Mouse (Mus musculus): ENCODE data around the gene Ralgapa2. TPM values are rescaled to one million over a fixed set of nuclear protein-coding genes. Genes with fewer than 3 reads are reported as not detected.

Ralgapa2 gene
- polyA plus RNA-seq, 1 experiment from 2014 or later: 3.3 TPM

DNA sequence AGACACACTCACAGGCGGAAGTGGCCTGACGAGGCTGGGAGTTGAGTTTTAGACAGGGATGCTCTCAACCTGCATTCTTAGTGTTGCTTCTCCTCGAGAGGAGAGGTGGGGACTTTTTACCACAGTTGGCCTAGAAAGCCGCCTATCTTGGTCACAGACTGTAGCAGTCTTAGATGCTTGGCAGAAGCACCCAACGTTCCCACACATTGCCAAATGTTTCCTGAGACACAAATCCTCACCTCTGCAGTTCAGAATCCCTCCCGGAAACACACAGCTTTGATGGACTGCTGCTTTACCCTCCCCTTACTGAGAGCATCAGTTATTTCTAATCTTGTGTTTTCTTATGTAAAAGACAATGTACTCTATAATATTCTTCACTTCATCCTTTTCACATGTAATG is 155.6 kb downstream of the Ralgapa2 start:
- H3K9me3 ChIP-seq (replicated peaks): no peaks in the 10 kb centered on the region
- H3K4me1 ChIP-seq (replicated peaks): no peaks in the 10 kb centered on the region
- no peak overlapping the region for H3K27ac ChIP-seq
- H3K36me3 ChIP-seq: peaks cover 4% of the 10 kb centered on the region; the same call in 1 of the 2 replicates
- H3K27me3 ChIP-seq: no peaks in the 10 kb centered on the region
- ATAC-seq (ENCODE audit: low read depth): no peak
- WGBS (ENCODE audit: insufficient replicate concordance): 71% methylated on average over 6 of the region's 6 CpGs
- DNase-seq: no peak
- no peak overlapping the region for H3K4me3 ChIP-seq (replicated peaks)
- no peak overlapping the region for H3K9ac ChIP-seq
- H3K4me2 ChIP-seq: no peak overlapping the region

DNA sequence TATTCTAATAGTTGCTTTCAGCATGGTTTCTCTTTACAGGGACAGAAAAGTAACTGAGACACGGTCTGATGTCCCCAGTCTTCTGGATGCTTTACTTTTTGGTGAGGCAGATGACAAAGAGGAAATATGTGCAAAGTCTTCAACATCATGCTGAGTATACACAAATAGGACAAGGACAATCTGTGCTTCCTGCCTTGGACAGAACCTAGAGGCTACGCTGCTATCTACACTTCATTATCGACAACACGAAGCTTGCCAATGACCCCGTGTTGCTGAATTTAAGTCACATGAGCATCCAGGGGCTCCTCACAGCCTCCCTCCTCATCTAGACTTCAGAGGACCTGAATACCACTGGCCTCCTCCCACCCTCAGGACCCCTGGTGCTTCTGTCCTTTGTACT is 161.9 kb downstream of the Ralgapa2 start:
- Histone ChIP-seq H3K9ac (no peak overlapping the region), H3K9me3 (replicated peaks) (no peaks in the 10 kb centered on the region), H3K27ac (no peak overlapping the region), H3K4me3 (replicated peaks) (no peak overlapping the region), H3K36me3 (peaks cover 9% of the 10 kb centered on the region; the same call in 1 of the 2 replicates), H3K4me2 (no peak overlapping the region), H3K4me1 (replicated peaks) (no peaks in the 10 kb centered on the region), H3K27me3 (no peaks in the 10 kb centered on the region)
- WGBS (ENCODE audit: insufficient replicate concordance): 72% methylated on average over 5 of the region's 5 CpGs
- no peak for DNase-seq
- no peak for ATAC-seq (ENCODE audit: low read depth)

DNA sequence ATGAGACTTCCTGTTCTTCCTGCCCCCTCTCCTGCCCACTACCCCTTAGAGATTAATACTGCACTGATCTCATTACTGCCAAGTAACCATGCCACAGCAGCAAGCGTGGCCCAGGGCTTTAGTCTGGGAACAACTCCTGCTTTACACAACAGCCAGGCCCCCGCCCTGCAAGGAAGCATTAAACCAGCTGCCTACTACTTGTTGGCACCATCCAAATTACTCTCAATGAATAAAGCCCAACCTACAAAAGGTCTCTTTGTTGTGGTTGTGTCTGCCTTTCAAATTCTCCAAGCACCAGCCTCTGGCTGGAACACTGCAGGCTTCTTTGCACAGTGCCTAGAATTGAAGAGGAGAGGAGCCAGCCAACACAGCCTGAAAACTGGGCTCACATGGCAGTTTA is 164.2 kb downstream of the Ralgapa2 start:
- H3K27me3 ChIP-seq: no peaks in the 10 kb centered on the region
- H3K9me3 ChIP-seq (replicated peaks): no peaks in the 10 kb centered on the region
- DNase-seq (no peak), ATAC-seq (ENCODE audit: low read depth) (no peak)
- no peak overlapping the region for H3K27ac ChIP-seq
- H3K4me2 ChIP-seq: no peak overlapping the region
- H3K4me1 ChIP-seq (replicated peaks): no peaks in the 10 kb centered on the region
- H3K4me3 ChIP-seq (replicated peaks): no peak overlapping the region
- 69% methylated on average over 2 of the region's 2 CpGs for WGBS (ENCODE audit: insufficient replicate concordance)
- H3K36me3 ChIP-seq: peaks cover 14% of the 10 kb centered on the region; the same call in 1 of the 2 replicates
- no peak overlapping the region for H3K9ac ChIP-seq

DNA sequence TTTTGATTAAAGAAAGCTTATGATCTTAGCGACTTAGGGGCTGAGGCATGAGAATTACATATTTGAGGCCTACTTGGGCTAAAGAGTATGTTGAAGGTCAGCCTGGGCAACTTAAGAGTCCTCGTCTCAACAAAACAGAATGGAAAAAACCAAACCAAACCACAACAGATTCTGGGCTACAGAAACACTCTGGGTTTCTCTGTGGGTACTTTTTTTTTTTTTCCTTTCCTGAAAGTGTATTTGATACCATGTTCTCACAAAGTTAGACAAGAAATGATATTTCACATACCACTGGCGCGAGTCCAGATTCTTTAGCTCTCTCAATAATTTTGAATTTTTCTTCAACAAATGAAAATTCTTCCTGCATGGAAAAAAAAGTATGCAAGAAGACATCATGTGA is 172.1 kb downstream of the Ralgapa2 start:
- H3K9me3 ChIP-seq (replicated peaks): no peaks in the 10 kb centered on the region
- H3K36me3 ChIP-seq: peaks cover 14% of the 10 kb centered on the region
- no peak overlapping the region for H3K4me2 ChIP-seq
- H3K27ac ChIP-seq: no peak overlapping the region
- no peak overlapping the region for H3K4me3 ChIP-seq (replicated peaks)
- no peaks in the 10 kb centered on the region for H3K27me3 ChIP-seq
- no peak for ATAC-seq (ENCODE audit: low read depth)
- 85% methylated on average over 4 of the region's 4 CpGs for WGBS (ENCODE audit: insufficient replicate concordance)
- DNase-seq: no peak
- no peak overlapping the region for H3K9ac ChIP-seq
- no peaks in the 10 kb centered on the region for H3K4me1 ChIP-seq (replicated peaks)

DNA sequence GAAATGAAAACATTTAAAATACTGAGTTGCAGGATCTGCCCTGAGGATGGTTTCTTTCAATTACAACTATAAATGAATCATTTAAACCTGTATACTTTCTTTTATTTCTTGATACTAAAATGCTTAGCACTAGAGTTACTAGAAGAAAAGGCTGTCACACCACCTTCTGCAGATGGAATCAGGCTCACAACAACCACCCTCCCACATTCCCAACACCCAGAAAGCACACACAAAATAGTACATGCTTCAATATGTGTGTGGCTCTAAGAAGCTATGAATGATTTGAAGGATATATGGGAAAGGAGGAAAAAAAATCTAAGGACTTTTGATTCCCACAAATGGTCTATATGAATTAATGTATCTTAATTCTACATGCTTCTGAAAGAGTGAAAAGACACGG is 174.6 kb downstream of the Ralgapa2 start:
- H3K4me3 ChIP-seq (replicated peaks): no peak overlapping the region
- no peak overlapping the region for H3K27ac ChIP-seq
- no peak overlapping the region for H3K9ac ChIP-seq
- H3K9me3 ChIP-seq (replicated peaks): no peaks in the 10 kb centered on the region
- no peak overlapping the region for H3K4me2 ChIP-seq
- no peaks in the 10 kb centered on the region for H3K27me3 ChIP-seq
- no peaks in the 10 kb centered on the region for H3K4me1 ChIP-seq (replicated peaks)
- ATAC-seq (ENCODE audit: low read depth) (no peak), DNase-seq (no peak)
- H3K36me3 ChIP-seq: peaks cover 10% of the 10 kb centered on the region
- 57% methylated on average over 1 of the region's 1 CpGs for WGBS (ENCODE audit: insufficient replicate concordance)

DNA sequence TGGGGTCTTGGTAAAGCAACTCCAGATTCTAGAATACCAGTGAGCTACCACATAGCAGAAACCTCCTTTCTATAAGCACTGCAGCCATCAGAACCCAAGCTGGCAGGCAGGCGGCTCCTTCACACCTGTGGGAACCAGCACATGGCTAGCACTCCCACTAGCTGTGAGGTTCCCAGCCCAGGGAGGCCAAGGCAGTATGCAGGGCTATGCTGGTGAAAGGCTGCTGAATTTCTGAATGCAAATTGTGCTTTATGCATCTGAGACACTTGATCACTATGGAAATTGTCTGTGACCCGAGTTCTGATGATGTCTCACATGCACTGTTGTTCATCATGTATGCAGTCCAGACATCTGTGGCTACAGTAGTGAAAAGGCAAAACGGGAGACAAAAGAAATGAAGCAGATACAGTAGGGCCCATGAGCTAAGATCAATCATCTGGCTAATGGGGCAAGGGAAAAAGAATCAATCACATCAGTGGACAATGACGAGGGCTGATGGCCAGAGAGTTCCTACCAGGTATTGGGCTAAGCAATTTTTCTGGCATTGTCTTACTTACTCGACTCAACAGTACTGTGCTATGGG is 180.2 kb downstream of the Ralgapa2 start:
- Histone ChIP-seq H3K36me3 (0 out of 2 replicates have a peak, but pooled peaks cover 2% of the 10 kb centered on the region), H3K9ac (no peak overlapping the region), H3K4me2 (no peak overlapping the region), H3K4me1 (replicated peaks) (no peaks in the 10 kb centered on the region), H3K27ac (no peak overlapping the region), H3K4me3 (replicated peaks) (no peak overlapping the region), H3K9me3 (replicated peaks) (no peaks in the 10 kb centered on the region), H3K27me3 (no peaks in the 10 kb centered on the region)
- ATAC-seq (ENCODE audit: low read depth) (no peak), DNase-seq (no peak)
- 65% methylated on average over 5 of the region's 5 CpGs for WGBS (ENCODE audit: insufficient replicate concordance)

DNA sequence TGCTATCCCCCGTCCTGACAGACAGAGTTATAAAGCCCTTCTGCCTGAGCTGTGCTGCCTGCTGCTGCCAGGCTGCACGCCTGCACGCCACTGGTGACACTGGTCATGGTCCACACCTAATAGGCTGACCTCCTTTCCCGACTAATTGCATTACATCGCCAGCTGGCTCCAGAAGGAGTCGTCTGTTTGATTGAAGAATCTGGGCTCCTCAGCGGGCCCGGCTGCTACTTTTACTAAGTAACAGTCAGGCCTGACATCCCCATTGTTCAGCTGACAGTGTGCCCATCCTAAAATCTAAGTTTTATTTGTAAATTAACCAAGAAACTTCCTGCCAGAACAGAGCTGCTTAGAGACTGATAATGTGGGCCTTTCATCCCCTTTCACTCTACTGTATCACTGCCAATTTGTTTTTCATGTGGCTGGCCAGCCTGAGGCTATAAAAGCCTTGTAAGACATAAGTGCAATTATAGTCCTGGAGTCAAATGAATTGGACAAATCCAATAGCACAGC is 181.3 kb downstream of the Ralgapa2 start:
- no peak for ATAC-seq (ENCODE audit: low read depth)
- Histone ChIP-seq H3K9ac (no peak overlapping the region), H3K36me3 (0 out of 2 replicates have a peak, but pooled peaks cover 5% of the 10 kb centered on the region), H3K4me1 (replicated peaks) (no peaks in the 10 kb centered on the region), H3K4me2 (no peak overlapping the region), H3K4me3 (replicated peaks) (no peak overlapping the region), H3K9me3 (replicated peaks) (no peaks in the 10 kb centered on the region), H3K27me3 (no peaks in the 10 kb centered on the region), H3K27ac (no peak overlapping the region)
- DNase-seq: no peak
- 76% methylated on average over 8 of the region's 8 CpGs for WGBS (ENCODE audit: insufficient replicate concordance)

DNA sequence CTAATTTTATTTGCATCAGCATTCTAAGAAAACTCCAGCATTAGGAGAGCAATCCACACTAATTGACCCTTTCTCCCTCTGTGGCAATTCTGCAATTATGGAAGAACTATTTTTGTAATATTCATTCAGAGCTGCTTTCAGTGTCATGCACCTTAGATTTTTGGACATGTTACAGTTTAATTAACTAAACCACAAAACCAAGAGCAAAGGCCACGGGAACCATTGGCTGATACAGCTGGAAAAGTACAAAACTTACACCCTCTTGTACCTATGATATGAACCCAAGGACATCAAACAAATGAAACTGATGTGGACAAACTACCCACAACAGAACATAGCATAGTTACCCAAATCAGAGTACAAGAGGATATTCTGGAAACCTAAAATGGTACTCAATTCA is 182.0 kb downstream of the Ralgapa2 start:
- no peak for ATAC-seq (ENCODE audit: low read depth)
- H3K27ac ChIP-seq: no peak overlapping the region
- H3K9me3 ChIP-seq (replicated peaks): no peaks in the 10 kb centered on the region
- H3K4me2 ChIP-seq: no peak overlapping the region
- H3K4me1 ChIP-seq (replicated peaks): no peaks in the 10 kb centered on the region
- 69% methylated on average over 1 of the region's 1 CpGs for WGBS (ENCODE audit: insufficient replicate concordance)
- no peaks in the 10 kb centered on the region for H3K27me3 ChIP-seq
- 0 out of 2 replicates have a peak, but pooled peaks cover 5% of the 10 kb centered on the region for H3K36me3 ChIP-seq
- no peak overlapping the region for H3K9ac ChIP-seq
- no peak overlapping the region for H3K4me3 ChIP-seq (replicated peaks)
- DNase-seq: no peak

DNA sequence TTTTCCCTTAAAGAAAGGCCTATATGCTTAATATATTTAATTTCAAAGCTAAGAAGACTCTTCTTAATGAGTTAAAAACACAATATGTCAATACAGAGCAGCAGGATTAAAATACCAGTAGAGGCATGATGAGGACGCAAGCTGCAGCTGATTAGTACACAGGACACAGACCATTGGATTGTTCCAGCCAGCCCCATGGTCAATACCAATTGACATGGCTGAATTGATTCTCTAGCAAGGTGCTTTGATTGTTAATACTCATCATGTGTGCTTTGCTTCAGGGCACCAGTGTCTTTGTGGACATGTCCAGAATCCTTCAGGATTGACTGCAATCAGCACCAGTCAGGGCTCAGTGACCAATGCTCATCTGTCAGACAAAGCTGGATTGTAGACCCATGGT is 185.5 kb downstream of the Ralgapa2 start:
- Histone ChIP-seq H3K9me3 (replicated peaks) (no peaks in the 10 kb centered on the region), H3K4me2 (no peak overlapping the region), H3K36me3 (0 out of 2 replicates have a peak, but pooled peaks cover 2% of the 10 kb centered on the region), H3K9ac (no peak overlapping the region), H3K4me1 (replicated peaks) (no peaks in the 10 kb centered on the region), H3K27ac (no peak overlapping the region), H3K27me3 (no peaks in the 10 kb centered on the region), H3K4me3 (replicated peaks) (no peak overlapping the region)
- ATAC-seq (ENCODE audit: low read depth): no peak
- WGBS (ENCODE audit: insufficient replicate concordance): 90% methylated on average over 1 of the region's 1 CpGs
- DNase-seq: no peak

DNA sequence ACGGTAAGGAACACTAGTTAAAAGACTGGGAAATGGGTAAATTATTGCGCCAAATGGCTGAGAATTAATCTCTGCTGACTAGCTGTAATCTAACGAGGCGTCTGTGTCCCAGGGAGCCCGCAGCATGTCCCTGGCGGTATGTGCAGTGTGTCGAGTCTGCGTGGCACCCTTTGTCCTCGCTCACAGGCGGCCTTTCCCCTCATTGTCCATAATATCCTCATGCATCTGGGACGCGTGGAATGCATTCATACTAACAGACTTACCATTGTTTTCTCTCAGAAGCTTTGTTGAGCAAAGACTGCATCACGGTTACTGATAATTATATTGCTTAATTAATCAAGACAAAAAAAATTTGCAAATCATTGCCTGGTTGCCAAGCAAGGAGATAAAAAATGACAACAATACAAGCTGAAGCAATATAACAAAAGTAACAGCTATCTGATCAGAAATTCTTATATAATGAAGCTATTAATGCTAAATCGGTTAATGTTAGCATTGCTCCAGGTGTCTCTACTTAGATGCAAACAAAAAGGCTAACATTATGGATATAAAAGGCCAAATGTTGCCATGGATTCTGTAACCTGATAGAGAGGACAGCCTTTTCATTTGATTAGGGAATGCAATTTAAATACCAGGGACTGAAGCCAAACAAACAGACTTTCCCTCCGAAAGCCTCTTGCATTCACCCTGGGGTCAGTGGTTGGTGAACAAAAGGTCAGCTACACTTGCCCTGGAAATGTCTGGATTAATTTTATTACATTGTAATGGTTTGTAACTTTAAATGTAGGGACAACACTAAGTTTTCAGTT is 187.0 kb downstream of the Ralgapa2 start:
- ATAC-seq (ENCODE audit: low read depth): no peak

DNA sequence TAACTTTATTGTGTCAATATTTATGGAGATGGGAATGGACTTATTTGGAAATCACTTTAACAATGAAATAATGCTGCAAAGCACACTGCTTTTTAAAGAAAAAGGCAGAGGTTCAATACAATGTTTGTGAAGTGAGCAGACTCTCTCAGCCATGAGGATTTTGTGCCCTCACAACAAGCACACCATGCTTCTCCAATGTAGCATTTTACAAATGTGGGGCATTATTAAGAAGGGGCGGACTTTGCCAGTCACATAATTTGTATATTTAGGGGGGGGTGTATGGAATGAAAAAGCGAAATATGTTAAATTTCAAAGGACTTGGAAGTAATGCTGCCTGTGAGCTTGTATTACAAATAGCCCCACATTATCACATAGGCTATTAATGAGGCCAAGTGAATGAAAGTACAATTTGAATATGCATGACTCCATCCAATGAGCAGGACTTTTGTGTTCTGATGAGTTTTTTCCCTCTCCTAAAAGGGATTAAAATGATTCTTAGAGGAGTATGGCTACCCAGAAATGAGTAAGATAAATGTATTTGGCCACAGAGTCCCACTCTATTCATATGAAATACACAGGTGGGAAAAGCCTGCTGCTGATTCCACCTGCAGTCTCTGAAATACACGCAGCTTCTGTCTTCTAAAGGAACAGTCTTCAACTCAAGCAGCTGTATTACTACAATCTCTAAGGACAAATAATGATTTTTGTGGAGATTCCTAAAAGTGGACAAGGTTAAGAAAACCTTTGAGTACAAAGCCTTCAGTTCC is 187.8 kb downstream of the Ralgapa2 start:
- no peak overlapping the region for H3K27ac ChIP-seq
- no peak overlapping the region for H3K9ac ChIP-seq
- 78% methylated on average over 3 of the region's 3 CpGs for WGBS (ENCODE audit: insufficient replicate concordance)
- no peak for ATAC-seq (ENCODE audit: low read depth)
- H3K4me1 ChIP-seq (replicated peaks): no peaks in the 10 kb centered on the region
- no peak for DNase-seq
- H3K4me3 ChIP-seq (replicated peaks): no peak overlapping the region
- H3K27me3 ChIP-seq: no peaks in the 10 kb centered on the region
- no peak overlapping the region for H3K4me2 ChIP-seq
- 0 out of 2 replicates have a peak, but pooled peaks cover 2% of the 10 kb centered on the region for H3K36me3 ChIP-seq
- no peaks in the 10 kb centered on the region for H3K9me3 ChIP-seq (replicated peaks)

More for the DNA sequence above, 187.0 kb downstream of the Ralgapa2 start:
- no peak overlapping the region for H3K4me2 ChIP-seq
- H3K27me3 ChIP-seq: no peaks in the 10 kb centered on the region
- 0 out of 2 replicates have a peak, but pooled peaks cover 2% of the 10 kb centered on the region for H3K36me3 ChIP-seq
- H3K27ac ChIP-seq: no peak overlapping the region
- no peaks in the 10 kb centered on the region for H3K9me3 ChIP-seq (replicated peaks)
- WGBS (ENCODE audit: insufficient replicate concordance): 79% methylated on average over 15 of the region's 15 CpGs
- no peak for DNase-seq
- H3K4me3 ChIP-seq (replicated peaks): no peak overlapping the region
- no peaks in the 10 kb centered on the region for H3K4me1 ChIP-seq (replicated peaks)
- no peak overlapping the region for H3K9ac ChIP-seq

All from liver, embryonic 13.5 days (tissue).